Mouse (Mus musculus): Measurements from ENCODE around the gene Cpsf6.

Cpsf6 gene

GRCm38 (mm10) chr10:117335649-117336048, 44.2 kb downstream of the Cpsf6 start:
- DNase-seq (ENCODE audit: low spot score in 2 of 2) = no peak

- peak in 1 of 2 experiments; percentile 14 for DNase-seq (ENCODE audit: low spot score in 2 of 2)
Observed at GRCm38 (mm10) chr10:117330521-117330920, 49.3 kb downstream of the Cpsf6 start.

GRCm38 (mm10) chr10:117323782-117324181, 56.0 kb downstream of the Cpsf6 start:
- peak in 1 of 2 experiments; percentile 28 for DNase-seq (ENCODE audit: low spot score in 2 of 2)

- no peak for DNase-seq (ENCODE audit: low spot score in 2 of 2)
Observed at GRCm38 (mm10) chr10:117322630-117323029, 57.2 kb downstream of the Cpsf6 start.

- no peak for DNase-seq (ENCODE audit: low spot score in 2 of 2)
Observed at GRCm38 (mm10) chr10:117320571-117320981, 59.2 kb downstream of the Cpsf6 start.

GRCm38 (mm10) chr10:117316391-117316790, 63.4 kb downstream of the Cpsf6 start:
- no peak for DNase-seq (ENCODE audit: low spot score in 2 of 2)

- no peak for DNase-seq (ENCODE audit: low spot score in 2 of 2)
Observed at GRCm38 (mm10) chr10:117313133-117313532, 66.7 kb downstream of the Cpsf6 start.

GRCm38 (mm10) chr10:117312168-117312567, 67.6 kb downstream of the Cpsf6 start:
- no peak for DNase-seq (ENCODE audit: low spot score in 2 of 2)

GRCm38 (mm10) chr10:117304371-117304770, 75.4 kb downstream of the Cpsf6 start:
- no peak for DNase-seq (ENCODE audit: low spot score in 2 of 2)

GRCm38 (mm10) chr10:117301688-117302087, 78.1 kb downstream of the Cpsf6 start:
- DNase-seq (ENCODE audit: low spot score in 2 of 2) = peak in 1 of 2 experiments; percentile 35

GRCm38 (mm10) chr10:117299901-117300520, 79.8 kb downstream of the Cpsf6 start:
- no peak for DNase-seq (ENCODE audit: low spot score in 2 of 2)

GRCm38 (mm10) chr10:117299106-117299505, 80.7 kb downstream of the Cpsf6 start:
- no peak for DNase-seq (ENCODE audit: low spot score in 2 of 2)

- DNase-seq (ENCODE audit: low spot score in 2 of 2) = no peak
Observed at GRCm38 (mm10) chr10:117298336-117298735, 81.5 kb downstream of the Cpsf6 start.
